Mouse (Mus musculus) gastrocnemius, postnatal 36 days (tissue): ENCODE results near the gene Cbx7. TPM values are rescaled to one million over a fixed set of nuclear protein-coding genes. Genes with fewer than 3 reads are reported as not detected.
"Not testable (repeated sequence)": the region's sequence is repeated elsewhere in the genome, so short reads cannot be mapped to it uniquely, and the experiment has no call there.

Experiments used
- DNase-seq, 2 experiments: peaks; one replicate each; pipeline ENCODE4 v3.0.0; 2022
- intact Hi-C: fragments of 180-260 bp; cut with DNase I; formaldehyde crosslinking; loops from one replicate; pipeline ENCODE4 v1.15.1; 2025
- total RNA-seq, 2 experiments: library from RNA; stranded (reverse); gene quantifications; 2 replicates each; pipeline ENCODE4 v1.2.3; 2021

Gene Cbx7
- total RNA-seq, 2 experiments from 2014 or later: 10.8 to 16.8 TPM

- intact Hi-C loops: no loop called here
- no peak for DNase-seq
Measured at GRCm38 (mm10) chr15:79903963-79904362, 67.0 kb downstream of the Cbx7 start.

GRCm38 (mm10) chr15:79903081-79903480 lies 67.8 kb downstream of the Cbx7 start:
- DNase-seq, intact Hi-C loops: not testable (repeated sequence)

- intact Hi-C loops: no loop called here
- no peak for DNase-seq
Measured at GRCm38 (mm10) chr15:79901399-79901798, 69.5 kb downstream of the Cbx7 start.

GRCm38 (mm10) chr15:79900751-79901150 lies 70.2 kb downstream of the Cbx7 start:
- intact Hi-C loops: no loop called here
- no peak for DNase-seq

GRCm38 (mm10) chr15:79899828-79900510 lies 71.0 kb downstream of the Cbx7 start:
- no peak for DNase-seq

GRCm38 (mm10) chr15:79898988-79899387 lies 71.9 kb downstream of the Cbx7 start:
- DNase-seq: no peak
- intact Hi-C loops: no loop called here

More at GRCm38 (mm10) chr15:79899828-79900510, 71.0 kb downstream of the Cbx7 start:
- intact Hi-C loops: no loop called here

GRCm38 (mm10) chr15:79896080-79896725 lies 74.7 kb downstream of the Cbx7 start:
- intact Hi-C loops: no loop called here
- no peak for DNase-seq

GRCm38 (mm10) chr15:79895221-79896079 lies 75.5 kb downstream of the Cbx7 start:
- intact Hi-C loops, DNase-seq: not testable (repeated sequence)

- intact Hi-C loops: no loop called here
- DNase-seq: no peak
Measured at GRCm38 (mm10) chr15:79894343-79894742, 76.6 kb downstream of the Cbx7 start.

GRCm38 (mm10) chr15:79893824-79894123 lies 77.1 kb downstream of the Cbx7 start:
- intact Hi-C loops: no loop called here
- DNase-seq: no peak

- intact Hi-C loops: no loop called here
- DNase-seq: no peak
Measured at GRCm38 (mm10) chr15:79892995-79893823, 77.7 kb downstream of the Cbx7 start.

- intact Hi-C loops: no loop called here
- peak; percentile 58 to 70 for DNase-seq
Measured at GRCm38 (mm10) chr15:79892213-79892541, 78.7 kb downstream of the Cbx7 start.

- DNase-seq: peak; percentile 53 to 55
- intact Hi-C loops: no loop called here
Measured at GRCm38 (mm10) chr15:79891436-79892212, 79.3 kb downstream of the Cbx7 start, which contains the start of gene Apobec3. TSS of gene Apobec3 (plus strand) at chr15:79891659.

- intact Hi-C loops: loop anchor here (10.0 kb wide), 1 partner anchor 130 kb away; no protein-coding TSS in a partner anchor
- no peak for DNase-seq
Measured at GRCm38 (mm10) chr15:79884820-79885219, 86.1 kb downstream of the Cbx7 start.

- intact Hi-C loops: loop anchor here (2.0 to 10.0 kb wide), 2 partner anchors 53 to 129 kb away; no protein-coding TSS in a partner anchor
- peak; percentile 94 to 96 for DNase-seq
Measured at GRCm38 (mm10) chr15:79883352-79883822, 87.5 kb downstream of the Cbx7 start.

GRCm38 (mm10) chr15:79882623-79883267 lies 88.2 kb downstream of the Cbx7 start:
- intact Hi-C loops: loop anchor here (2.0 to 10.0 kb wide), 2 partner anchors 52 to 128 kb away; no protein-coding TSS in a partner anchor
- DNase-seq: no peak

GRCm38 (mm10) chr15:79880477-79880876 lies 90.4 kb downstream of the Cbx7 start:
- no peak for DNase-seq
- intact Hi-C loops: loop anchor here (10.0 kb wide), 1 partner anchor 126 kb away; no protein-coding TSS in a partner anchor

GRCm38 (mm10) chr15:79879319-79879718 lies 91.6 kb downstream of the Cbx7 start:
- intact Hi-C loops: no loop called here

GRCm38 (mm10) chr15:79878725-79879136 lies 92.2 kb downstream of the Cbx7 start:
- DNase-seq: peak in 1 of 2 experiments; percentile 12
- intact Hi-C loops: no loop called here

More at GRCm38 (mm10) chr15:79879319-79879718, 91.6 kb downstream of the Cbx7 start:
- peak; percentile 60 to 69 for DNase-seq
